Mouse (Mus musculus) heart, embryonic 10.5 days (tissue): ENCODE data around the gene Hmcn2. TPM values are rescaled to one million over a fixed set of nuclear protein-coding genes. Genes with fewer than 3 reads are reported as not detected.

ENCODE experiments used
- DNase-seq: peaks from one replicate; pipeline ENCODE4 v3.0.0-alpha.2; 2017; ENCODE audit warnings: low spot score
- H3K27ac ChIP-seq: fragments of 300-500 bp; sonication (generic); 2 replicates; pipeline ENCODE4 v1.5.1; 2016; ENCODE audit warnings: mild to moderate bottlenecking
- H3K27me3 ChIP-seq: fragments of 300-500 bp; sonication (generic); 2 replicates; pipeline ENCODE4 v1.6.1; 2016; ENCODE audit warnings: mild to moderate bottlenecking; ENCODE audit not compliant: poor library complexity, insufficient read depth, severe bottlenecking
- H3K36me3 ChIP-seq: fragments of 300-500 bp; sonication (generic); 2 replicates; pipeline ENCODE4 v1.6.1; 2016; ENCODE audit warnings: mild to moderate bottlenecking, moderate library complexity
- H3K4me1 ChIP-seq: fragments of 300-500 bp; sonication (generic); 2 replicates; pipeline ENCODE4 v1.6.1; 2016; ENCODE audit warnings: mild to moderate bottlenecking
- H3K4me3 ChIP-seq: fragments of 300-500 bp; sonication (generic); 2 replicates; pipeline ENCODE4 v1.5.1; 2016; ENCODE audit warnings: mild to moderate bottlenecking, moderate library complexity
- H3K9me3 ChIP-seq: fragments of 300-500 bp; sonication (generic); 2 replicates; pipeline ENCODE4 v1.6.1; 2016; ENCODE audit warnings: mild to moderate bottlenecking, moderate library complexity
- WGBS: fragments of 180-500 bp; shearing (Covaris S2); methylation state at CpG from one replicate; pipeline ENCODE4 v1.1.7; 2016; 5-methylcytosine and 5-hydroxymethylcytosine counted together
- polyA plus RNA-seq: library from polyadenylated mRNA; unstranded; fragments of >200 nt; fragmentation: Nextera tagmentation; extraction: Ambion mirVana; gene quantifications from 2 replicates; pipeline ENCODE4 v1.2.1, GENCODE M21; 2016

Gene Hmcn2
- polyA plus RNA-seq, 1 experiment from 2014 or later: 0.33 TPM

DNA sequence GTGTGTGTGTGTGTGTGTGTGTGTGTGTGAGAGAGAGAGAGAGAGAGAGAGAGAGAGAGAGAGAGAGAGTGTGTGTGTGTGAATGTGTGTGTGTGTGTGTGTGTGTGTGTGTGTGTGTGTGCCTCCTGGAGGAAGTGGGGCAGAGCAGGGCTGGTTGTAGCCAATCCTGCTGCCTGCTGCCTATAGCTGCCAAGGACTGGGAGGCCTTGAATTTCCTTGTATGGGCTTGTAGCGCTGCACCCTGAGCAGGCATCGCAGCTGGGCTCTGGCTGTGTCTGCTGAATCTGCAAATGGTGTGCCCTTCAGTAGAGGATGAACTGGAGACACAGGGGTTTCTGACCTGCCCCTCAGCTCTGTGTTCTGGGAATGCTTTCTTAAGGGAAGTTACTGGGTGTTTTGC is 3.9 kb downstream of the Hmcn2 start:
- whole genome bisulfite sequencing: 6% methylated on average over 2 of the region's 2 CpGs
- H3K9me3 ChIP-seq: no peaks in the 10 kb centered on the region
- H3K27me3 ChIP-seq: peaks cover 62% of the 10 kb centered on the region
- H3K4me1 ChIP-seq: peaks cover 36% of the 10 kb centered on the region
- no peak overlapping the region for H3K4me3 ChIP-seq
- H3K36me3 ChIP-seq: no peaks in the 10 kb centered on the region
- peak overlapping the region; percentile 69 for H3K27ac ChIP-seq
- no peak for DNase-seq

DNA sequence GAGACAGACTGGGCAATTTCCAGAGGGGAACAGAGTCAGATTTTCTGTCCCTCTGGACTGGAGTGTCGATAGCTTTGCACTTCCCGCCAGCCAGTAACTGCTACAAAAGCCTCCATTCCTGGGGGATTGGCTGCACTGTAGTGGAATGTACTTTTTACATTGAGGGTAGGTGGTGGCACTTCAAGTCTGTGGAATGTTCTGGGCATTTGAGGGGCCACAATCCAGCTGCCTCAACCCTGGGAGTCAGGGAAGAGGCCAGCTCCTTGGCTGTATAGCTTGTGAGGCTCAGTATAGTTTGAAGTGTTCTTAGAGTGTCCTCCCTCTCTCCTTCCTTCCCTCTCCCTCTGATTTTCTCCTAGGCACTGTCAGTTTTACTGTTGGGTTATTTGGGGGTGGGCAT is 5.0 kb downstream of the Hmcn2 start:
- Histone ChIP-seq H3K27me3 (peaks cover 51% of the 10 kb centered on the region), H3K4me3 (no peak overlapping the region), H3K9me3 (no peaks in the 10 kb centered on the region), H3K4me1 (peaks cover 37% of the 10 kb centered on the region), H3K36me3 (no peaks in the 10 kb centered on the region), H3K27ac (peak overlapping the region; percentile 69; the same call in 1 of the 2 replicates)
- no peak for DNase-seq
- 67% methylated on average over 2 of the region's 2 CpGs for WGBS

DNA sequence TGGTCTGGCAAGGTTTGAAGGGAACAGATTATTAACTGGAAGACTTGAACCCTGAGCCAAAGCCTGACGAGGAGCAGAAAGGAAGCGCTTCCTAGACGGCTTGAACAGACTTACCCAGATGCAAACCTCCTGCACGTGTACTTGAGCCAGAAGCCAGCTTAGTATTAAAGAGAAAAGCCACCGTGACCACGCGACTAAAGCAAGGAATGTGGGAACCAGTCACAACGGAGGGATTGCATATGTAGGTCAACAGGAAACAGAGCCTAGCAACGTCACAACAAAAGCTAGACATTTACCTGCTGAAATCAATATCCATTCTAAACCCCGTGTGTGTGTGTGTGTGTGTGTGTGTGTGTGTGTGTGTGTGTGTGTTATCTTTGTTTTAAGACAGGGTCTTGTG is 13.0 kb downstream of the Hmcn2 start:
- Histone ChIP-seq H3K4me3 (no peak overlapping the region), H3K4me1 (peaks cover 21% of the 10 kb centered on the region; the same call in 1 of the 2 replicates), H3K36me3 (no peaks in the 10 kb centered on the region), H3K9me3 (no peaks in the 10 kb centered on the region), H3K27ac (no peak overlapping the region), H3K27me3 (peaks cover 16% of the 10 kb centered on the region; the same call in 1 of the 2 replicates)
- no peak for DNase-seq
- WGBS: 66% methylated on average over 10 of the region's 10 CpGs

DNA sequence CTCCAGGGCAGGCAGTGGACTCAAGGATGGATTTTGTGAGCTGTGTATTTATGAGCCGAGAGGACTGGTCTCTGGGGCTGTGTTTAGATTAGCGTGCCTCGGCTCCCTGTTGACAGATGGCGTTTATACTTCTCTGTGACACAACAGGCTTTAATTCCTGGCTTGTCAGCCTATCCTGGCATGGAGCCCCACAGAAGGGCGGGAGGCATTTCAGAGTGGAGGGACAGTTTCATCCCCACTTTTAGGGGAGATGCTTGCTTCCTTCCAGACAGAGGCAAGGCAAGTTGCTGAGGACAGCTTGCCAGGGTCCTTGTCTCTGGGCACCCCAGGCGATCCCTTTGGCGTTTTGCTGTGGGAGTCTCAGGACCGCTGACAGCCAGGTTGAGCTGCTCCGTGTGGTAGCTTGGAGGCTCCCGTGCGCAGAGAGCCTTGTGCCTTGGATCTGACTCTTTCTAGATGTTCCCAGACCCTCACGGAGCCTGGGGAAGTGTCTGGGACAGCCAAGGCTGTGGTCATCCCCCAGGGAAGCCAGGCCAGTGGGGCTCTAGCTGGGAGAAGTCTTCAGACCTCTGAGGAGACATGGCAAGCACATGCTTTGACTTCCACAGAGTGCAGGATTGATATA is 23.6 kb downstream of the Hmcn2 start:
- H3K4me3 ChIP-seq: no peak overlapping the region
- H3K4me1 ChIP-seq: peaks cover 49% of the 10 kb centered on the region
- no peaks in the 10 kb centered on the region for H3K9me3 ChIP-seq
- peak overlapping the region; percentile 19; the same call in 1 of the 2 replicates for H3K27ac ChIP-seq
- H3K36me3 ChIP-seq: no peaks in the 10 kb centered on the region
- 50% methylated on average over 12 of the region's 12 CpGs for WGBS
- H3K27me3 ChIP-seq: peaks cover 55% of the 10 kb centered on the region
- no peak for DNase-seq

DNA sequence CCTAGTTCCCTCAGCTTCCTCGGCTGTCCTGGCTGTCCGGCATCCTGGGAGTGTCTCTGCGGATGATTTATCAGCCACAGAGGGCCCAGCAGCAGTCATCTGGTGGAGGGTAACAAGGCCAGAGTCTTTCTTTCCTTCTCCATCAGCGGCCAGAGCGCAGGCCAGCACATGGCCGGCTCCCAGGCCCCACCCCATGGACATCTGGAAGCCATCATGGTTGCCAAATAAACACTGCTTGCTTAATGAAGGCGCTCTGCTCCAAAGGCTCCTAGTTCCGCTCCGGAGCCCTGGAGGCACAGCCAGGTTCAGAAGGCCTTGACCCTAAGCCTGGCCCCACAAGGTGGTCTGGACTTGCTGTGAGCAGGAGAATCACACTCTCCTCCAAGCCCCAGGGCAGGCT is 25.6 kb downstream of the Hmcn2 start:
- H3K9me3 ChIP-seq: no peaks in the 10 kb centered on the region
- peaks cover 72% of the 10 kb centered on the region for H3K27me3 ChIP-seq
- no peak overlapping the region for H3K4me3 ChIP-seq
- H3K4me1 ChIP-seq: peaks cover 47% of the 10 kb centered on the region
- no peak for DNase-seq
- 0 out of 2 replicates have a peak overlapping the region, but pooled peaks have one; percentile 36 for H3K27ac ChIP-seq
- H3K36me3 ChIP-seq: no peaks in the 10 kb centered on the region
- 41% methylated on average over 9 of the region's 9 CpGs for WGBS

DNA sequence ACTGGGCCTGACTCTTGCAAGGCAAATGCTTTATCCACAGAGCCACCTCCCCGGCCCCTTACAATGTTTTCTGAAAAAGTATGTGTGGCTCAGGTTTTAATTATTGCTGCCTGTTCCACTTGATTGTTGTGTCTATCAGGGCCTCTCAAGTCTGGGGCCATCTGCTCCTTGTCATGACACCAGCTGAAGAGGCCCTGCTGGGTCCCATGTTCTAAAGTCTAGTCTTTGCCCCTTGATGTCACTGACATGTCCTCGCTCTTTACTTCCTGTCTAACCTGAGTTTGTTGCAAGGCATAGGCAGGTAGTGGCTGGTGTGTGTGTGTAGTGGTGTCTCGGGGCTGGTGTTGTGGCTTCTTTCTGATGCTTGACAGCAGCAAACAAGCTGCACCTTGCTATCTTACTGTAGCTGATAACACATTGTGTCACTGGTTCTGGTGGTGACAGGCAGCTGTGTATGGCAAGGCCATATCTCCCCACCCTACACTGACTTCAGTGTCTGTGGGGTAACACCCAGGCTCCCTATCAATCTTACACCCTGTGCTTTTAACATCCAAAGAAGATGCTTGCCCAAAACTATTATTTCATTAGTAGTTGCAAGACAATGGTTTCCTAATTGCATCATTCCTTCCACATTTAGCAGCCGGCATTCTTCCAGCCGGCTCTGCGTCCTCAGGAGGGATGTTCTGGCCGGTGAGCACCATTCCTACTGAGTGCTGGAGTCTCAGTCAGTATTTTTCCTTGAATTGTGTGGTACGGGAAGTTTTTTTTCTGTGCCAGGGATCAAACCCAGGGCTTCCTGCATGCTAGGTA is 27.7 kb downstream of the Hmcn2 start:
- Histone ChIP-seq H3K27ac (no peak overlapping the region), H3K36me3 (no peaks in the 10 kb centered on the region), H3K4me1 (peaks cover 44% of the 10 kb centered on the region), H3K4me3 (no peak overlapping the region), H3K27me3 (peaks cover 55% of the 10 kb centered on the region), H3K9me3 (no peaks in the 10 kb centered on the region)
- DNase-seq: peak; percentile 81
- WGBS: 21% methylated on average over 8 of the region's 8 CpGs

DNA sequence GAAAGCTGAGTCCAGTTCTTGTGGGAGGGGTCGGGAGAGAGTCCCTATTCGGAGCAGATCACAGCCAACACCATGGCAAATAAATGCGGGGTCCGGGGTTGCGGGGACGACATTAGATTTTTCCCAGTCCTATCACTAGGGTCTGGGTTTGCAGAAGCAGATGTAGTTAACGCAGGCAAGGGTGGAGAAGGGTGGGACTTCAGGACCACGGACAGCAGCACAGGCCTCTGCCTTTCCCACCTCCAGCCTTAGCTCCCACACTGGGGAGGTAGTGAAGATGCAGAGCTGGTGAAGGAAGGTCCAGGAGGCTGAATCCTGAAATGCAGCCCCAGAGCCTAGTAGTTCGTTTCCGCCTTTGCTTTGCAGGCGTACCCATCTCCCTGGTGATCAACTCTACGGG is 31.9 kb downstream of the Hmcn2 start:
- Histone ChIP-seq H3K4me3 (no peak overlapping the region), H3K27me3 (peaks cover 64% of the 10 kb centered on the region), H3K36me3 (no peaks in the 10 kb centered on the region), H3K9me3 (no peaks in the 10 kb centered on the region), H3K4me1 (peaks cover 21% of the 10 kb centered on the region), H3K27ac (no peak overlapping the region)
- DNase-seq: peak; percentile 84
- 31% methylated on average over 12 of the region's 12 CpGs for WGBS

DNA sequence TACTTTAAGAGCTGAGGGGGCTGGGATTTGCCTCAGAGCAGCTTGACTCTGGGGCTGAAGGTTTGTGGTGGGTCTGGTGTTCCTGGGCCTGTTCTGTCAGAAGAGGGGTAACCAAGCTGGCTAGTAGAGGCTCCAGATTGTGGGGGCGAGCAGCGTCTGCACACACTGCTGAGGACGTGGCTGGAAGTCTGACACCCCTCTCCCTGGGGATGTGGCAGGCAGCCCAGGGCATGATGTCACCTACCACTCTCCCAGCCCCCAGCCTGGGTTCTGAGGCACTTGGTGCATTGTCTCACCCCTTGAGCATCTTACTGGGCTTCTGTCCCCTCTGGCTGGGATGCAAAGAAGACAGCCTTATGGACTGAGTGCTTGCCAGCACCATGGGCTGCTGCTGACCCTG is 34.2 kb downstream of the Hmcn2 start:
- Histone ChIP-seq H3K27me3 (peaks cover 79% of the 10 kb centered on the region), H3K27ac (no peak overlapping the region), H3K9me3 (no peaks in the 10 kb centered on the region), H3K4me1 (0 out of 2 replicates have a peak, but pooled peaks cover 3% of the 10 kb centered on the region), H3K4me3 (no peak overlapping the region), H3K36me3 (no peaks in the 10 kb centered on the region)
- DNase-seq: no peak
- WGBS: 48% methylated on average over 3 of the region's 3 CpGs

DNA sequence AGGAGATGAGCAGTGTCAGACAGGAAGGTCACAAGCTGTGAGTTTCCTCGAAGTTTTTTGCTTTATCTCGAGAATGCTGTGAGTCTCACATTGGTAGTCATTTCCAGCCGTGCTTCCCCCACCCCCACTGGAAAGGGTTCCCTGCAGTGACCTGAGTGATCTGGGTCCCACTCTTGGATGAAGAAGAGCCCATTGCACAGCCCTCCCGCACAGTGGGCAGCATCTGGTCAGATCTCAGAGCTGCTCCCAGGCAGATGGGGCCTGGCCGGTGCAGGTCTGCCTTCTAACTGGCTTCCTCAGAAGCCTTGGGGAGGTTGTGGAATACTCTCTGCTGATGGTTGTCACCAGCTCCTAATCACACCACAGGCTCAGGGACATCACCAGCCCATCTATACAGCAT is 34.6 kb downstream of the Hmcn2 start:
- H3K4me1 ChIP-seq: 0 out of 2 replicates have a peak, but pooled peaks cover 3% of the 10 kb centered on the region
- 57% methylated on average over 5 of the region's 5 CpGs for WGBS
- no peak for DNase-seq
- no peak overlapping the region for H3K27ac ChIP-seq
- H3K27me3 ChIP-seq: peaks cover 80% of the 10 kb centered on the region
- H3K9me3 ChIP-seq: no peaks in the 10 kb centered on the region
- H3K4me3 ChIP-seq: no peak overlapping the region
- H3K36me3 ChIP-seq: no peaks in the 10 kb centered on the region

DNA sequence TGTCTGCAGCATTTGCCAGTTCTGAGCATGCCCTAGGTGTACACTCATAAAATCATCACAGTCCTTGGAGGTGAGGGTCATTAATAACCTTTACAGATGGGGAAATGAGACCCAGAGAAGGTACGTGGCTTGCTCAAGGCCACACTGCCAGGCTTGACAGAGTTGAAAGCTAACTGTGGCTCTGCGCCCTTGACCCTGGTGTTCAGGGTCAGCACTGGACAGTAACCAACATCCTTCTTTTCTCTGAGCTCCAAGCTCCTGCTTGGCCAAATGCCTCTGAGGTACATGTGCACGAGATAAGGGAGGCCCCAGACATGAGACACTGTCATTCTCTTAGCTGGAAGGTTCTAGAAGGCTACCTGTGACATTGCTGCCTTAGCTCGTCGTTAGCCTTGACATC is 42.6 kb downstream of the Hmcn2 start:
- Histone ChIP-seq H3K9me3 (no peaks in the 10 kb centered on the region), H3K36me3 (no peaks in the 10 kb centered on the region), H3K27ac (no peak overlapping the region), H3K4me1 (peaks cover 7% of the 10 kb centered on the region), H3K4me3 (no peak overlapping the region), H3K27me3 (peaks cover 62% of the 10 kb centered on the region)
- WGBS: 72% methylated on average over 5 of the region's 5 CpGs
- DNase-seq: no peak

DNA sequence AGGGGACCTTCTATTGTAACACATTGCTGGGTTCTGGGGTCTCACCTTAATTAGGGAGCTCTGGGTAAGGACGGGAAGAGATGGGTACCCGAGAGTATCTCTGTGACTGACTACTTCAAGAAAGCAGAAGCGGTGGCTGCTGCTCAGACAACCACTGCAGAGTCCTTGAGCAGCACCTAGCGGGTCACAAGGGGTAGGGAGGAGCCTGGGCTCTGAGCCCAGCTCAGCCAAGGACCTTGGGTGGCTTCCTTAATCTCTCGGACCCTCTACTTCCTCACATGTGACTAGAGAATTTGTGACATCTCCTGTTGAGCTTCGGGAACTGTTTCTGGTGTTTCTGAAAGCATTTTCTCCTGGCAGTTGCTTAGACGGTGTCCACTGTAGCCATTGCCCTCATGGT is 45.1 kb downstream of the Hmcn2 start:
- WGBS: 71% methylated on average over 7 of the region's 7 CpGs

DNA sequence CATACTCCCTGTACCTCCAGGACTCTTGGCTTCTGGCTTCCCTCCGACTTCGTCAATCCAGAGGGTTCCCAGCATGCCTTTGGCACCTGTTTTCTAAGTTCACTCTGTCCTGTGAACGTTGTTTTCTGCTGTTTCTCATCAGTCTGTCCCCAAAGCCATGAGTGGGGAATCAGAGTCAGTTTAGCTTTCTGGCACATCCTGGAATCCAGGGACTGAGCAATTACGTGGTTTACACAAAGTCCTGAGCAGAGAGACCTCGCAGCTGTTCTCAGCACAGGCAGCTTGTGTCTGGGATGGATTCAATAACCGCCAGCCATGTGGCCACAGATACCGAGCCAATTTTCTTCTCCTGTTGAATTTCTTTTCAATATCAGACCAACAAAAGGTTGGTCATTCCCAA is 53.0 kb downstream of the Hmcn2 start:
- Histone ChIP-seq H3K36me3 (no peaks in the 10 kb centered on the region), H3K9me3 (peaks cover 3% of the 10 kb centered on the region; the same call in 1 of the 2 replicates), H3K4me3 (no peak overlapping the region), H3K4me1 (peaks cover 7% of the 10 kb centered on the region), H3K27me3 (peaks cover 23% of the 10 kb centered on the region), H3K27ac (no peak overlapping the region)
- WGBS: 75% methylated on average over 7 of the region's 7 CpGs
- DNase-seq: no peak

More for the DNA sequence above, 45.1 kb downstream of the Hmcn2 start:
- H3K27me3 ChIP-seq: peaks cover 53% of the 10 kb centered on the region
- peaks cover 14% of the 10 kb centered on the region for H3K4me1 ChIP-seq
- no peaks in the 10 kb centered on the region for H3K9me3 ChIP-seq
- H3K27ac ChIP-seq: no peak overlapping the region
- no peaks in the 10 kb centered on the region for H3K36me3 ChIP-seq
- no peak for DNase-seq
- H3K4me3 ChIP-seq: no peak overlapping the region

DNA sequence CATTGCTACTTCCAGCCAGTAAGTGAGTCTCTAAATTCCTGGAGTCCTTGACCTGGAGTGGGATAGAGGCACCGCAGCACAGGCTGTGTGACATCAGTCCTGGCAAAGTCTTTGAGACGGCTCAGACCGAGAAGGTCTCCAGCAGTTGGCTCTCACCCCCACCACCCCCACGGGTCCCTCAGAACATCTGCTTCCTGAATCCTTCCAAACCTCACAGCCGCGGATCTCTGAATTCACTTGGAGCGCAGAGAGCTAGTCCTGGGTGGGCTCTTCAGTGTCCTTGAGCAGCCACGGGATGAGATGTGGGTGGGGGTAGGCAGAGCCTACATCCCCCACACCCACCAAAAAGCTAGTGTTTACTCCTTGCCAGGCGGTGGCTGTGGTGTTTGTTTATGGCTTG is 57.2 kb downstream of the Hmcn2 start:
- no peak for DNase-seq
- Histone ChIP-seq H3K36me3 (no peaks in the 10 kb centered on the region), H3K9me3 (peaks cover 4% of the 10 kb centered on the region; the same call in 1 of the 2 replicates), H3K4me3 (no peak overlapping the region), H3K27me3 (peaks cover 41% of the 10 kb centered on the region), H3K27ac (no peak overlapping the region), H3K4me1 (0 out of 2 replicates have a peak, but pooled peaks cover 5% of the 10 kb centered on the region)
- WGBS: 83% methylated on average over 9 of the region's 9 CpGs
